Mouse (Mus musculus) adrenal gland (tissue): ENCODE measurements around the gene Daam1.

Source experiments
- intact Hi-C: fragments of 180-260 bp; cut with DNase I; formaldehyde crosslinking; loops from one replicate; pipeline ENCODE4 v1.15.1; 2025

The Daam1 gene

DNA sequence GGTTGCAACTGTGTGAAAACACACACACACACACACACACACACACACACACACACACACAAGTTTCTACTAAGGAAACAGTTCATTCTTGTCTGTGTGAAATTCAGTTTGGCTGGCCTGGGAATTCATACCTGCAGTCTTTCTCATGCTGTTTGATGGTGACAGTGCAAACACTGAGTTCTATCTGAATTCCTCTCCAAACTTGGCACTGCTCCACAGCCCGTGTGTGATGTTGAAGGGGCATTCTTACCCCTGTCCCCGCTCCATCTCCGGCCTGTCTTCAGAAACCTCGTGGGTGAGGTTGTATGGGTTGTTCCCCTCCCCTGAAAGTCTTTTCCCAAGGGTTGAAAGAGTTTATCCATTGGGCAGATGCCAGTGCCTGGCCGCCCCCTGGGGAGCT lies 28.2 kb downstream of the Daam1 start:
- intact Hi-C loops, result no loop called here

DNA sequence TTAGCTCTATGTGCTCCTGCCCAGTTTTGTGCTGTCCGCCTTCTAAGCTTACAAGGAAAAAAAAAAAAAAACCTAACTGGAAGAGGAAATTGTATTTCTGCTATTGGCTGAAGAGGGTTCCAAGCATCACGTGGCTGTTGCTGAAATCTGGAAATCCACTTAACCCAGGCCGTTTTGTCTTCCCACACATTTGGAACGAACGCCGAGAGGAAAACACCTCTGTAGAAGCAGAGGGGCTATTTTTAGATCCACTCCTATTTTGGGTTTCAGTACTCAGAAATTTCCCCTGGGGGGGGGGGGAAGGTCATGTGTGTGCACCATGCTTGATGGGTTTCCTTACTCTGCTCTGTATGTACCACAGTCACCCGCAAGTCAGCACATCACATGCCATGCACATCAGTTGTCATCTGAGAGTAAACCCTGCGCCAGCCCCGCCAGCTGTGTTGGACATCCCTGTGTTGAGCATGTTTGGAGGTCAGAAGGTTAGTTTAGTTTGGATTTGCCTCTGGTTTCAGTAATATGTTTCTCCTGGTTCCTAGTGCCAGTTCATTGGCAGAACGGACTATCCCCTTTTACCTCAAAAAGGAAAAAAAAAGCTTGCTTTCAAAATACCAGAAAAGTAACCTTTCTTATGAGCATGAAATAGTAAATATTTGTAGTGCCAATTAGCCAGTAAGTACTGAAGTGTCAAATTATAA lies 33.1 kb downstream of the Daam1 start:
- intact Hi-C loops, result no loop called here

GRCm38 (mm10) chr12:71864544-71864897 lies 33.6 kb downstream of the Daam1 start:
- intact Hi-C loops, result no loop called here

GRCm38 (mm10) chr12:71865937-71866336 lies 35.1 kb downstream of the Daam1 start:
- intact Hi-C loops, result no loop called here

- intact Hi-C loops, result no loop called here
These were observed 36.7 kb downstream of the Daam1 start for GRCm38 (mm10) chr12:71867345-71868240.

GRCm38 (mm10) chr12:71870644-71871043 lies 39.8 kb downstream of the Daam1 start:
- intact Hi-C loops, result no loop called here

GRCm38 (mm10) chr12:71872330-71872729 lies 41.5 kb downstream of the Daam1 start:
- intact Hi-C loops, result no loop called here

DNA sequence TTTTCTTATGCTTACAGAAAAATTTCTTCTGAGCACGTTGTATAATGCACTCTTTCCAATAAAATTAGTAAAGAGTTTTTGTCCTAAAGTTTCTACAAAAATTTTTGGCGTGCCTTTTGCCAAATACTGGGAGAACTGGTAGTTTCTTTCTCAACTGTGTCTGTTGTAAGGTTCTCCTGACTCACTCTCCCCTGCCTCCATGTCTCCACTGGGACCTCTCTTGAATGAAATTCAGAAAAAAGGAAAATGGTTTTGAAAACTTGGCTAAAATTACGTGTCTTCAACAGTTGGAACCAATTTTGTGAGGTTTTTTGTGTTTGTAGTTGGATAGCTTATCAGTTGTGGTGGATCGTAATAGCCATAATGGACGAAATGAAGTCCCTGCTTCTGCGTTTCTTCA lies 43.7 kb downstream of the Daam1 start:
- intact Hi-C loops, result no loop called here

- intact Hi-C loops, result no loop called here
These were observed 44.1 kb downstream of the Daam1 start for GRCm38 (mm10) chr12:71874984-71875383.

GRCm38 (mm10) chr12:71875761-71876489 lies 45.0 kb downstream of the Daam1 start:
- intact Hi-C loops, result no loop called here

DNA sequence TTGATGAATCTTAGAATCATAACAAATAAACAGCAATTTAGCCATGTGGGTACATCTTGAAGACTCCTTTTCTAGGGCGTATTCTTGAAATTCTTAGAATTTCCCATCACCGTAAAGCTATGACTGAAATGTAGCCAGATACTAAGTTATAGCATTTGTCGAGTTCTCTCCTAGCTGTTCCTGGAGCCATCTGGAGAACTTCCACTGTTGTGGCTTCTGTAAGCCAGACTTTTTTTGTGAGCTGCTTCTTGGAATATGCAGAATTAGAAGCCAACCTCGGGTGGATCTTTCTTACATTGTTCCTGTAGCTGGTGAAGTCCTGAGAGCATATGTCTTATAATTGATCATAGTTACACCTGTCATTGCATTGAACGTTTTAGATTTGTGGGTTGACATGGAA lies 50.1 kb downstream of the Daam1 start:
- intact Hi-C loops, result no loop called here

- intact Hi-C loops, result no loop called here
These were observed 50.6 kb downstream of the Daam1 start for GRCm38 (mm10) chr12:71881477-71881876.

GRCm38 (mm10) chr12:71883066-71883711 lies 52.3 kb downstream of the Daam1 start:
- intact Hi-C loops, result no loop called here

GRCm38 (mm10) chr12:71885170-71885574 lies 54.3 kb downstream of the Daam1 start:
- intact Hi-C loops, result loop anchor here (5.0 kb wide), 1 partner anchor 53 kb away; the partner anchor contains the start of gene Daam1

GRCm38 (mm10) chr12:71885717-71886116 lies 54.8 kb downstream of the Daam1 start:
- intact Hi-C loops, result loop anchor here (5.0 kb wide), 1 partner anchor 53 kb away; the partner anchor contains the start of gene Daam1

DNA sequence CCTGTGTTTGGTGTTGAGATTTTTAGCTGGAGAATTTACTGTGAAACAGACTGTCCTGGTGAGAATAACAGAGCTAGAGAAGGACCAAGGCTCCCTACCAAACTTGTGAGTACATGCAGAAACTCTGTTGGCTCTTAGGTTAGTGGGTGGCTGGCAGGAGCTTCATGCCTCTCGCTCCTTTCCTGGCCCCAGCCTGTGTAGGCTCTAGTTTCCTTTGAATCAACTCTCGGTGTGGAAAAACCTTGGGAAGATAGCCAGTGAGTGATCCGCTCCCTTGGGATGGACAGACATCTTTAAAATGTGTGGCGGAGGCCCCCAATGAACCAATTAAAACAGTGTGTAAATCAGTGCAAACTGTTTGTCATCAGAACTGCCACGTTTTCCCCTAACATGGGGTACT lies 55.5 kb downstream of the Daam1 start:
- intact Hi-C loops, result loop anchor here (5.0 kb wide), 1 partner anchor 54 kb away; the partner anchor contains the start of gene Daam1

GRCm38 (mm10) chr12:71886941-71887340 lies 56.1 kb downstream of the Daam1 start:
- intact Hi-C loops, result loop anchor here (5.0 kb wide), 1 partner anchor 55 kb away; the partner anchor contains the start of gene Daam1

DNA sequence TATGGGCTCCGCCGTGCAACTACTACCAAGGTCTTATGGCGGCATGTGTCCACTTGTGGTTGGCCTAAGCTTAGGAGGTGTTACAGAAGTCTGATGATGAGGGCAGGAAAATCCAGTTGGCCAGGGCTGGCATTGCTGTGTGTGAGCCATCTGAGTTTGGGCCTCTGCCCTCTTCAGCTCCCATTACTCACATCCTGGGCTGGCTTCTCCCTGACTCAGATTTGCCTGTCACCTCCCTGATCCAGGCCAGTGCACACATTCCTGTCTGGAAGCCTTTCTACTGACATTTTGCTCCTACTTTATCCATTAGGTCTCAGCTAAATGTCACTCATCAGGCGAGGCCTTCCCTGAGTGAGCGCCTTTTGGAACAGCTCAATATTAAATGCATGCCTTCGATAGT lies 57.5 kb downstream of the Daam1 start:
- intact Hi-C loops, result loop anchor here (5.0 kb wide), 1 partner anchor 56 kb away; the partner anchor contains the start of gene Daam1

- intact Hi-C loops, result loop anchor here (5.0 kb wide), 1 partner anchor 57 kb away; the partner anchor contains the start of gene Daam1
These were observed 58.4 kb downstream of the Daam1 start for GRCm38 (mm10) chr12:71889266-71889665.

DNA sequence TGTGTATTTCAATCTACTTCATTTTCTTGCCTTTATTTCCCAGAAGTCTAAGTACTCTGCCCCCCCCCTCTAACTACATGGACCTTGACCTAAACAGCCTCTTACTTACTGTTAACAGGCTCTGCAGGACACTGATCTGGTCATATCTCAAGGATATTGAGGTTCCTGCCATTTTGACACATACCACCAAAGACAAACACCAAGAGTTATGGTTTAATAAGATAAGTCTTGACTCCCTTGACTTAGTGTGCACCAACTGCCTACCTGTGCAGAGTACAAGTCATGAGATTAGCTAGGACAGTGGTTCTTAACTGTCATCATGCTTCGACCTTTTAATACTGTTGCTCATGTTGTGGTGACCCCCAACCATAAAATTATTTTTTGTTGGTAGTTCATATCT lies 59.4 kb downstream of the Daam1 start:
- intact Hi-C loops, result no loop called here
